Mouse (Mus musculus): ENCODE measurements at regions not wholly inside any gene's neighbourhood (a gene's known extent, or its start where the extent isn't known, plus 50 kb on each side); places are given as distances from the start of the nearest gene placed in this dataset.

- Histone ChIP-seq H3K27ac (ENCODE audit: low read length) (no peak overlapping the region), H3K9ac (replicated peaks; ENCODE audit: low read length) (no peak overlapping the region), H3K27me3 (ENCODE audit: insufficient read depth, low read length) (no peaks in the 10 kb centered on the region), H3K4me1 (ENCODE audit: insufficient read depth, low read length) (no peaks in the 10 kb centered on the region), H3K4me2 (replicated peaks; ENCODE audit: low read depth, low read length) (no peak overlapping the region), H3K36me3 (ENCODE audit: insufficient read depth, low read length) (no peaks in the 10 kb centered on the region), H3K9me3 (ENCODE audit: low read length) (no peaks in the 10 kb centered on the region), H3K4me3 (ENCODE audit: low read length) (no peak overlapping the region)
- 24% methylated on average over 8 of the region's 8 CpGs for WGBS
- ATAC-seq (ENCODE audit: low FRiP score, low TSS enrichment), result peak; percentile 12; the same call in 1 of the 2 replicates
These were observed 350.7 kb upstream of the Rasa1 start for GRCm38 (mm10) chr13:85639376-85640229.

- no peak overlapping the region for H3K27ac ChIP-seq (ENCODE audit: low read length)
- no peak overlapping the region for H3K4me2 ChIP-seq (replicated peaks; ENCODE audit: low read depth, low read length)
- no peak for ATAC-seq (ENCODE audit: low FRiP score, low TSS enrichment)
- no peak overlapping the region for H3K9ac ChIP-seq (replicated peaks; ENCODE audit: low read length)
- WGBS, result 71% methylated on average over 4 of the region's 4 CpGs
- no peak overlapping the region for H3K4me3 ChIP-seq (ENCODE audit: low read length)
- H3K36me3 ChIP-seq (ENCODE audit: insufficient read depth, low read length), result no peaks in the 10 kb centered on the region
- H3K4me1 ChIP-seq (ENCODE audit: insufficient read depth, low read length), result no peaks in the 10 kb centered on the region
- no peaks in the 10 kb centered on the region for H3K27me3 ChIP-seq (ENCODE audit: insufficient read depth, low read length)
- H3K9me3 ChIP-seq (ENCODE audit: low read length), result no peaks in the 10 kb centered on the region
These were observed 340.7 kb upstream of the Rasa1 start for GRCm38 (mm10) chr13:85629506-85630175.
